Mouse (Mus musculus) fibroblast of lung, adult 2 months (primary cell): ENCODE measurements around the gene Cdhr2.

Experiments used
- DNase-seq: peaks from one replicate; pipeline ENCODE4 v3.0.0-alpha.2; 2011; ENCODE audit warnings: low read depth

Gene Cdhr2

DNA sequence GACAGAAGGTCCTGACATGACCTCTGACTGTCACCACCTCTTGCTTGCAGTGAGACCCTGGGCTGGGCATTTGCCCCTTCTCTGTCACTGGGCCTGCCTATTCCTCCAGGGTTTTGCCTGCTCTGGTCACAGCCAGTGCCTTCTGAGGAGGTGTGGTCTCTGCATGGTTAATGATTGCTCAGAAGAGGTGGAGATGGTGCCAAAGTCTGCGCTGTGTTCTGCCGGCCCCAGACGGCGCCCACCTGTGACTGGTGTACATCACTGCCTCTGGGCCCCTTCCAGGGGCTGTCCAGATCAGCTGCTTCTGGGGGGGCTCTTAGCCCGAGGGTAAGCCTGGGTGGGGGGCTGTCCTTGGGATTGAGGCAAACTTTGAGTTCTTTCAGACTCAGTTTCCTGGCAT, at the start of gene Cdhr2:
TSS of gene Cdhr2 (plus strand) at position 219 of the 400 bp plus-strand sequence.
- no peak for DNase-seq

- DNase-seq, result no peak
These were observed 40.4 kb upstream of the Cdhr2 start for GRCm38 (mm10) chr13:54660877-54661276.

DNA sequence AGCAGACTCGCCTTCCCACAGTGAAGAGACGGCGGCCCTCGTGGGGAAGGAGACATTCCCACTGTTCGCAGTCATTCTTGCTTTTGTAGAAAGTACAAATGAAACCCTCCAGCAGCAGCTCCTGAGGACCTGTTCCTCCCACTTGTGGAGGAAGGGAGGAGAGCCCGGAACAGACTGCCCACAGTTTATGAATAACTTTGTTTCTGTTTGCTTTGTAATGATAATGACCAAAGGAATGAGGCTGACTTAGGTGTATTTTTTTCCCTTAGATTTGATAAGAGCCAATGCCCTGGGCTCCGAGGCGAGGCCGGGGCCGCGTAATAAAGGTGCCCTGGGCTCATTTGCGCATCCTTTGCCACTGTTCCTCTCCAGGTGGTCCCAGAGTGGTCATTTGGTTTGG, 39.9 kb upstream of the Cdhr2 start:
- no peak for DNase-seq

DNA sequence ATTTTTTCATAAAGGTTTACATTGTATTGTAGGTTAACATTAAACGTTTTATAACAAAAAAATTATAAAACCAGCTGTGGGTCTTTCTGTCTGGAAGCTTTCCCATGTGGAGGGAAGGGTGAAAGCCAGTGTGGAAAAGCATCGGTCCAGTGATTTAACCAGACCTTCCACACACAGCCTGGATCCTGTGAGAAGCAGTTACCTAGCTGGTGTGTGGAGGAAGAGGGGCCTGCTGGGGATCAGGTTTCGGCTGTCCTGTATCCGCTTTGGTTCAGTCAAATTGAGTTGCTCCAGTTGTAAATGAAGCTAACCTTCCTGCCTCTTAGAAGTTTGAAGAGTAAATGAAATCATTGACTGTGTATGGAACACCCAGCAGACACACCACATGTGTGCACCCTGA, 37.3 kb upstream of the Cdhr2 start:
- DNase-seq, result no peak

GRCm38 (mm10) chr13:54664509-54664908, 36.8 kb upstream of the Cdhr2 start:
- no peak for DNase-seq

DNA sequence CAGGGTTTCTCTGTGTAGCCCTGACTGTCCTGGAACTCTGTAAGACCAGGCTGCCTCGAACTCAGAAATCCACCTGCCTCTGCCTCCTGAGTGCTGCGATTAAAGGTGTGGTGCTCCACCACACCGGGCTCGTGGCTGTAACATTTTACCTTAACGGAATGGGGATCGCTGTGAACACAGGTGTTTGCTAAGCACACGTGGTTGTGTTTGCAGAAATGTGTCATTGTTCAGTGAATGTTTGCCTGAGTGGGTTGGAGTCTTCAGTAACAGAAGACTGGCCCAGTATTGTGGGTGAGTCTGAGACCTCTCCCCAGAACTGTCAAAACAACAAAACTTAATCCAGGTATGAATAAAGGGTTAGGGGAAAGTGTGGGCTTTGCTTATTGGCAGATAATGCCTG, 36.2 kb upstream of the Cdhr2 start:
- DNase-seq, result no peak

- DNase-seq, result no peak
These were observed 30.8 kb upstream of the Cdhr2 start for GRCm38 (mm10) chr13:54670491-54670890.

- no peak for DNase-seq
These were observed 25.2 kb upstream of the Cdhr2 start for GRCm38 (mm10) chr13:54675895-54676590.

GRCm38 (mm10) chr13:54678263-54678662, 23.0 kb upstream of the Cdhr2 start:
- DNase-seq, result no peak

- DNase-seq, result no peak
These were observed 20.9 kb upstream of the Cdhr2 start for GRCm38 (mm10) chr13:54680184-54680853.

- no peak for DNase-seq
These were observed 20.0 kb upstream of the Cdhr2 start for GRCm38 (mm10) chr13:54681291-54681690.

GRCm38 (mm10) chr13:54683301-54683700, 18.0 kb upstream of the Cdhr2 start:
- DNase-seq, result no peak

GRCm38 (mm10) chr13:54684140-54684896, 16.9 kb upstream of the Cdhr2 start:
- no peak for DNase-seq

DNA sequence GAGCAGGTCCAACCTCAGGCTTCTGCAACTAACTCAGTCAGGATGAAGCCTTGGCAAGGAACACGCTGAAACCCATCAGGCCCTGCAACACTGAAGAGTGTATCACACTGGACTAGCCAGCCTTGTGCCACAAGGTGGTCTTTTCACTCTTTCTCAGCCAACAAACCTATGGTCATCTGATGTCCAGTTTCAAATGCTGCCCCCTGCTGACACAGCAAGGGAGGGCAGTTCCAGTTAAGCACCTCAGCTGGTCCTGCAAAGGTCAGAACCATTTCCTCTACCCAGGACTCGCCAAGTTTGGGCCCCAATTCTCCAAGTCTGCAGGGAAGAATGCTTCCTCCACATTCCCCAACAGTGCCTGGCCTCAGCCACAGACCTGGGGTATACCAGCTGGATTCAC, 16.1 kb upstream of the Cdhr2 start:
- no peak for DNase-seq

- no peak for DNase-seq
These were observed 14.9 kb upstream of the Cdhr2 start for GRCm38 (mm10) chr13:54686139-54687053.

DNA sequence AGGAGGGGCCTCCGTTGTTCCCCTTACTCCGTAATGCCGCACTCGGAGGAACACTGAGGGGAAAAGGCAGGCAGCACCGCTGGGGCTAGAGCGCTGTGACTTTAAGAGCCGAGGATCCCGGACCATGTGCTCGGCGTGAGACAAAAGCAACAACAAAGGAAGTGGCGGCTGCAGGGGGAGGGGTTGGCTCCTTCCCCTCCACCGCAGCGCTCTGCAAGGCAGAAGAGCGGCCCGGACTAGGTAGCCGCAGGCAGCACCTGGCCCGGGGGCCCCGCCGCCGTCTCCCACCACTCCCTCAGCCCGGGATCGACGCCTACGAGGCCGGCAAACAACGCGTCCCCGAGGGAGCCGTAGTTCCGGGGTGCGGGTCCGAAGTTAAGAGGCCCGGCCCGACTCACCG, 14.2 kb upstream of the Cdhr2 start:
- no peak for DNase-seq

GRCm38 (mm10) chr13:54687575-54688424, 13.5 kb upstream of the Cdhr2 start:
- peak; percentile 93 for DNase-seq

- no peak for DNase-seq
These were observed 11.0 kb upstream of the Cdhr2 start for GRCm38 (mm10) chr13:54690151-54690740.

DNA sequence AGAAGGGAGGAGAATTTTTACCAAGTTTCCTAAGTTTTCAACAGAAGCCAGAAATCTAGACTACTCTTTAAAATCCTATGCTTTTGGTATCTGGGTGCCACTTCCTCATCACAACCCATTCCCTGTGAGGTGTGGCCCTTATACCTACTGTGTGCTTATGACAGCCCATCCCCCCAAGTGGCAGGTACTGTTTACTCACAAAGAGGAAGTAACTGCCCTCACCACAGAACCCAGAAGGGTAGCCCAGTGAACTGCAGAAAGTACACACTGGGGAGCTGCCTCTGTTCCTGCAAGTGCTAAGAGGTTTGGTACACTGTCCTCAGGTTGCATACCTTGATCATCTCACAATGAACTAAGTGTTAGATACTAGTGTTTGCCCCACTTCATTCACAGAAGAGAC, 9.5 kb upstream of the Cdhr2 start:
- no peak for DNase-seq

DNA sequence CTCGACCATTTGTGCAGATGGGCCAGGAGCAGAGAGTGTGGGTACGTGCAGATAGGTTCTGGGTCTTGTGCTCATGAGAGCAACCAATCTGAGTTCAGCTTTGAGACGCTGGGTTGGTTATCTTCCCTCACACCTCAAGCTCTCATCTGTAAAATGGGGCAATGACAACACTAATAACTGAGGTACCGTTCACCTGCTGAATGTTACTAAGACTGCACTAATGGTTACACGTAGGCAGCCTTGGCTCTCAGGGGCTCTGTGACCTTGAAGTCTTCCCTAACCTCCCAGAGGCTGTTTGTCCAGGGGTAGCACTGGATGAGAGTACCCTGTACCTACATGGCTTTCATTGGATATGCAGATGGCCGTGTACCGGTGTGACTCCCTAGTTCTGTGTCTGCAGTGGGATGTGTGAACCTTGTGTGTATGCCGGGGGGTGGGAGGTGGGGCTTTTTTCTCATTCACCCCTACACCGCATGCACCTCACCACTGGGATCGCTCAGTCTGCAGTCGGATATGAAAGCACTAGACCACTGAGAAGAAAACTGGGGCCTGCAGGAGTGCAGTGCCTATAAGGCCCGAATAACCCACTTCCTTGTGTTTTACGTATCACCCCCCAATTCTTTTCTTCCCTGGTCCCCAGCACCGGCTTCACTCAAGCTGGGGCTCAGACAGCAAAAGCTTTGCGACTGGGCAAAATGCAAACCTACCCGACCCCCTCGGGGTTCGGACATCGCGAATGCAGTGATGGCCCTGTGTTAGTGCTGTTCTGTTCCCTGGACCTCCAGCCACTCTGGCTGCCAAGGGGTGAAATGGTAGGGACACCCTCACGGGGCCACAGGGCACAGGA, 8.3 kb upstream of the Cdhr2 start:
- no peak for DNase-seq
